Mouse (Mus musculus): ENCODE data around the gene Gm7073. TPM values are rescaled to one million over a fixed set of nuclear protein-coding genes. Genes with fewer than 3 reads are reported as not detected.
A peak's percentile ranks its signal among the peaks of the same experiment; 100 is the strongest.

Gene Gm7073
- polyA plus RNA-seq, 1 experiment from 2014 or later, result not detected

DNA sequence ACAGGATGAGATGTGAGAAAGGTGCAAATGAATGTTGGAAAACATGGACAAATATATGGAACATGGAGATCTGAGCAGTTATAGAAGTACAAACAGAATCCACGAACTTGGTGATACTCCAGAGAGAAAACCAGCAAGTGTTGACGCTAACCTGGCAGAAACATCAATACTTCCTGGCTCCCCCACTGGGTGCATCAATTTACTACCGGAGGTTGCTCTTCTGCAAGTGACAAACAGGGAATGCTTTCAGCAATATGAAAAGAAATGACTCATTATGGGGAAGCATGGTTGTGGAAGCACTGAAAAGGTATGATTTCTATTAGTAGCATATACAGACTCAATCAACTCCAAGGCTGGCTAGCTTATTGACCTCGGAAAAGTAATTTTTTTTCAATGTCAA lies 144.8 kb downstream of the Gm7073 start:
- Histone ChIP-seq H3K36me3 (replicated peaks; ENCODE audit: control insufficient read depth, insufficient read depth) (no peaks in the 10 kb centered on the region), H3K9me3 (ENCODE audit: control insufficient read depth, low read length) (no peaks in the 10 kb centered on the region), H3K27ac (no peak overlapping the region), H3K9ac (no peak overlapping the region), H3K4me1 (replicated peaks; ENCODE audit: control insufficient read depth, insufficient read depth, low read length) (no peaks in the 10 kb centered on the region), H3K27me3 (ENCODE audit: control insufficient read depth, insufficient read depth, low read length) (no peaks in the 10 kb centered on the region), H3K4me3 (replicated peaks; ENCODE audit: low read length) (no peak overlapping the region), H3K4me2 (replicated peaks) (no peak overlapping the region)
- no peak for DNase-seq (ENCODE audit: low spot score)
- WGBS, result 82% methylated on average over 4 of the region's 4 CpGs
- ATAC-seq (ENCODE audit: low FRiP score), result no peak

DNA sequence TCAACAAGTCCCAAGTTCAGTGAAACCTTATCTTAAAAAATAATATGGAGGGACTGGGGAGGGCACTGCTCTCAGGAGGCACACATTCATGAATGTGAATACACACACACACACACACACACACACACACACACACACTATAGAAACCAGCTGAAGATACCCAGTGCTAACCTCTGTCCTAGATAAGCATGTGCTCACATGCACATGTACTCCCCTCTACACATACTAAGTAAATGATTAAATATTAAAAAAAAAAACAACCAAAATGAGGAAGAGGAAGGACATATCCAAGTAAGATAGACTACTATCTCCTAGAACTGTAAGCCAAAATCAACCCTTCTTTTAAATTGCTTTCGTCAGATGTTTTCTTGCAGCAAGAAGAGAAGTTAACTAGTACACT lies 152.2 kb downstream of the Gm7073 start:
- Histone ChIP-seq H3K4me2 (replicated peaks) (no peak overlapping the region), H3K36me3 (replicated peaks; ENCODE audit: control insufficient read depth, insufficient read depth) (no peaks in the 10 kb centered on the region), H3K9me3 (ENCODE audit: control insufficient read depth, low read length) (no peaks in the 10 kb centered on the region), H3K9ac (no peak overlapping the region), H3K4me3 (replicated peaks; ENCODE audit: low read length) (no peak overlapping the region), H3K27me3 (ENCODE audit: control insufficient read depth, insufficient read depth, low read length) (no peaks in the 10 kb centered on the region), H3K4me1 (replicated peaks; ENCODE audit: control insufficient read depth, insufficient read depth, low read length) (no peaks in the 10 kb centered on the region), H3K27ac (no peak overlapping the region)
- ATAC-seq (ENCODE audit: low FRiP score) (no peak), DNase-seq (ENCODE audit: low spot score) (no peak)
- WGBS, result 97% methylated on average over 1 of the region's 1 CpGs

MicroRNAs within 50 kb of the gene (microRNA counts, 519-probe panel; counts per million panel counts)
- microRNA mmu-miR-505, result not detected

Small RNA genes within 50 kb of the gene (microRNA-seq; reads per million reads assigned to microRNA genes)
- gene Mir505, result 143 reads per million, percentile 54 among the genes with 10 or more reads in this experiment

Other genes starting within 250 kb of the Gm7073 start
- gene Atp11c, start 53.4 kb upstream of the Gm7073 start, polyA plus RNA-seq (2014; fragmentation: Nextera tagmentation; extraction: Ambion mirVana), result 16.1 and 19.5 TPM in 2 replicates